Mouse (Mus musculus) lung, postnatal 36 days (tissue): ENCODE results near the gene Ttc39d.
A peak's percentile ranks its signal among the peaks of the same experiment; 100 is the strongest.
"Not testable (repeated sequence)": the region's sequence is repeated elsewhere in the genome, so short reads cannot be mapped to it uniquely, and the experiment has no call there.

Source experiments
- DNase-seq: peaks from one replicate; pipeline ENCODE4 v3.0.0; 2022; ENCODE audit warnings: mixed read lengths

Gene Ttc39d

GRCm38 (mm10) chr17:80199160-80199778 is 8.0 kb upstream of the Ttc39d start:
- DNase-seq: no peak

- no peak for DNase-seq
Observed at GRCm38 (mm10) chr17:80205657-80206056, 1.6 kb upstream of the Ttc39d start.

- DNase-seq: no peak
Observed at GRCm38 (mm10) chr17:80206301-80206670, 974 bp upstream of the Ttc39d start.

- not testable (repeated sequence) for DNase-seq
Observed at GRCm38 (mm10) chr17:80213998-80214397, 6.7 kb downstream of the Ttc39d start.

GRCm38 (mm10) chr17:80220131-80220530 is 12.9 kb downstream of the Ttc39d start:
- no peak for DNase-seq

GRCm38 (mm10) chr17:80221202-80221601 is 13.9 kb downstream of the Ttc39d start:
- DNase-seq: no peak

- no peak for DNase-seq
Observed at GRCm38 (mm10) chr17:80221890-80222628, 14.8 kb downstream of the Ttc39d start.

- no peak for DNase-seq
Observed at GRCm38 (mm10) chr17:80223829-80224228, 16.6 kb downstream of the Ttc39d start.

- DNase-seq: peak; percentile 93
Observed at GRCm38 (mm10) chr17:80224326-80225116, 17.3 kb downstream of the Ttc39d start, which contains the start of gene Gemin6. Gene Gemin6 (plus strand): TSS chr17:80224441.

GRCm38 (mm10) chr17:80225142-80225541 is 17.9 kb downstream of the Ttc39d start:
- DNase-seq: not testable (repeated sequence)

GRCm38 (mm10) chr17:80229396-80229795 is 22.1 kb downstream of the Ttc39d start:
- DNase-seq: no peak

- DNase-seq: no peak
Observed at GRCm38 (mm10) chr17:80233844-80234243, 26.6 kb downstream of the Ttc39d start.

GRCm38 (mm10) chr17:80234376-80234775 is 27.1 kb downstream of the Ttc39d start:
- no peak for DNase-seq

GRCm38 (mm10) chr17:80235477-80235876 is 28.2 kb downstream of the Ttc39d start:
- no peak for DNase-seq

- no peak for DNase-seq
Observed at GRCm38 (mm10) chr17:80236805-80237204, 29.5 kb downstream of the Ttc39d start.

GRCm38 (mm10) chr17:80237475-80237874 is 30.2 kb downstream of the Ttc39d start:
- DNase-seq: no peak

- no peak for DNase-seq
Observed at GRCm38 (mm10) chr17:80241594-80241993, 34.3 kb downstream of the Ttc39d start.

- peak; percentile 16 for DNase-seq
Observed at GRCm38 (mm10) chr17:80243116-80243515, 35.9 kb downstream of the Ttc39d start.

GRCm38 (mm10) chr17:80252757-80253525 is 45.7 kb downstream of the Ttc39d start:
- DNase-seq: peak; percentile 50

- DNase-seq: peak; percentile 7
Observed at GRCm38 (mm10) chr17:80254421-80254820, 47.2 kb downstream of the Ttc39d start.

- peak; percentile 84 for DNase-seq
Observed at GRCm38 (mm10) chr17:80255208-80255607, 47.9 kb downstream of the Ttc39d start.

- DNase-seq: no peak
Observed at GRCm38 (mm10) chr17:80267065-80267464, 59.8 kb downstream of the Ttc39d start.
